Mouse (Mus musculus): ENCODE measurements around the gene Camta1. TPM values are rescaled to one million over a fixed set of nuclear protein-coding genes. Genes with fewer than 3 reads are reported as not detected.

Camta1 gene
- total and polyA plus RNA-seq, 2 experiments, result 2.7 to 6.1 TPM

- peaks cover 22% of the 10 kb centered on the region for H3K4me1 ChIP-seq (ENCODE audit: control insufficient read depth, insufficient read depth, low read length)
- 32% methylated on average over 7 of the region's 7 CpGs for WGBS
- TF ChIP-seq CTCF (IDR thresholded peaks at IDR 0.05; ENCODE audit: low read depth, low read length) (no peak), POLR2A (IDR thresholded peaks at IDR 0.05; ENCODE audit: extremely low read depth, insufficient read depth, low read length) (no peak)
- peak; percentile 80 for DNase-seq (ENCODE audit: extremely low read depth, low read depth, low spot score)
- H3K9ac ChIP-seq (ENCODE audit: low read depth, low read length), result no peak overlapping the region
- no peaks in the 10 kb centered on the region for H3K27me3 ChIP-seq (ENCODE audit: control insufficient read depth, insufficient read depth, low read length)
- H3K36me3 ChIP-seq (ENCODE audit: control insufficient read depth, insufficient read depth, low read length), result no peaks in the 10 kb centered on the region
- no peaks in the 10 kb centered on the region for H3K79me2 ChIP-seq (ENCODE audit: control insufficient read depth, insufficient read depth, low read length)
- H3K4me3 ChIP-seq (ENCODE audit: insufficient read depth, low read depth, low read length), result no peak overlapping the region
- no peak overlapping the region for H3K27ac ChIP-seq (replicated peaks; ENCODE audit: insufficient read depth, low read depth, low read length)
Measured at GRCm38 (mm10) chr4:151775441-151775840, 86.2 kb downstream of the Camta1 start.

GRCm38 (mm10) chr4:151773651-151774050 is 88.0 kb downstream of the Camta1 start:
- no peak for DNase-seq (ENCODE audit: extremely low read depth, low read depth, low spot score)
- Histone ChIP-seq H3K36me3 (ENCODE audit: control insufficient read depth, insufficient read depth, low read length) (no peaks in the 10 kb centered on the region), H3K9ac (ENCODE audit: low read depth, low read length) (no peak overlapping the region), H3K27me3 (ENCODE audit: control insufficient read depth, insufficient read depth, low read length) (no peaks in the 10 kb centered on the region), H3K4me1 (ENCODE audit: control insufficient read depth, insufficient read depth, low read length) (peaks cover 18% of the 10 kb centered on the region), H3K79me2 (ENCODE audit: control insufficient read depth, insufficient read depth, low read length) (no peaks in the 10 kb centered on the region), H3K4me3 (ENCODE audit: insufficient read depth, low read depth, low read length) (no peak overlapping the region), H3K27ac (replicated peaks; ENCODE audit: insufficient read depth, low read depth, low read length) (no peak overlapping the region)
- TF ChIP-seq CTCF (IDR thresholded peaks at IDR 0.05; ENCODE audit: low read depth, low read length) (no peak), POLR2A (IDR thresholded peaks at IDR 0.05; ENCODE audit: extremely low read depth, insufficient read depth, low read length) (no peak)
- 88% methylated on average over 3 of the region's 3 CpGs for WGBS

- TF ChIP-seq CTCF (IDR thresholded peaks at IDR 0.05; ENCODE audit: low read depth, low read length) (no peak), POLR2A (IDR thresholded peaks at IDR 0.05; ENCODE audit: extremely low read depth, insufficient read depth, low read length) (no peak)
- Histone ChIP-seq H3K27me3 (ENCODE audit: control insufficient read depth, insufficient read depth, low read length) (no peaks in the 10 kb centered on the region), H3K9ac (ENCODE audit: low read depth, low read length) (no peak overlapping the region), H3K36me3 (ENCODE audit: control insufficient read depth, insufficient read depth, low read length) (no peaks in the 10 kb centered on the region), H3K4me1 (ENCODE audit: control insufficient read depth, insufficient read depth, low read length) (peaks cover 14% of the 10 kb centered on the region), H3K4me3 (ENCODE audit: insufficient read depth, low read depth, low read length) (no peak overlapping the region), H3K79me2 (ENCODE audit: control insufficient read depth, insufficient read depth, low read length) (no peaks in the 10 kb centered on the region), H3K27ac (replicated peaks; ENCODE audit: insufficient read depth, low read depth, low read length) (no peak overlapping the region)
- no peak for DNase-seq (ENCODE audit: extremely low read depth, low read depth, low spot score)
- 82% methylated on average over 5 of the region's 5 CpGs for WGBS
Measured at GRCm38 (mm10) chr4:151773007-151773406, 88.7 kb downstream of the Camta1 start.

GRCm38 (mm10) chr4:151770697-151771096 is 91.0 kb downstream of the Camta1 start:
- 60% methylated on average over 5 of the region's 5 CpGs for WGBS
- TF ChIP-seq CTCF (IDR thresholded peaks at IDR 0.05; ENCODE audit: low read depth, low read length), result no peak
- TF ChIP-seq POLR2A (IDR thresholded peaks at IDR 0.05; ENCODE audit: extremely low read depth, insufficient read depth, low read length), result no peak
- no peak for DNase-seq (ENCODE audit: extremely low read depth, low read depth, low spot score)

GRCm38 (mm10) chr4:151767786-151768185 is 93.9 kb downstream of the Camta1 start:
- H3K27me3 ChIP-seq (ENCODE audit: control insufficient read depth, insufficient read depth, low read length), result no peaks in the 10 kb centered on the region
- TF ChIP-seq POLR2A (IDR thresholded peaks at IDR 0.05; ENCODE audit: extremely low read depth, insufficient read depth, low read length) (no peak), CTCF (IDR thresholded peaks at IDR 0.05; ENCODE audit: low read depth, low read length) (no peak)
- no peak overlapping the region for H3K4me3 ChIP-seq (ENCODE audit: insufficient read depth, low read depth, low read length)
- H3K4me1 ChIP-seq (ENCODE audit: control insufficient read depth, insufficient read depth, low read length), result no peaks in the 10 kb centered on the region
- WGBS, result 88% methylated on average over 4 of the region's 4 CpGs
- no peaks in the 10 kb centered on the region for H3K36me3 ChIP-seq (ENCODE audit: control insufficient read depth, insufficient read depth, low read length)
- no peak for DNase-seq (ENCODE audit: extremely low read depth, low read depth, low spot score)
- no peak overlapping the region for H3K9ac ChIP-seq (ENCODE audit: low read depth, low read length)
- H3K79me2 ChIP-seq (ENCODE audit: control insufficient read depth, insufficient read depth, low read length), result no peaks in the 10 kb centered on the region
- H3K27ac ChIP-seq (replicated peaks; ENCODE audit: insufficient read depth, low read depth, low read length), result no peak overlapping the region

More at GRCm38 (mm10) chr4:151770697-151771096, 91.0 kb downstream of the Camta1 start:
- H3K9ac ChIP-seq (ENCODE audit: low read depth, low read length), result no peak overlapping the region
- peaks cover 5% of the 10 kb centered on the region for H3K4me1 ChIP-seq (ENCODE audit: control insufficient read depth, insufficient read depth, low read length)
- H3K36me3 ChIP-seq (ENCODE audit: control insufficient read depth, insufficient read depth, low read length), result no peaks in the 10 kb centered on the region
- H3K27ac ChIP-seq (replicated peaks; ENCODE audit: insufficient read depth, low read depth, low read length), result no peak overlapping the region
- H3K79me2 ChIP-seq (ENCODE audit: control insufficient read depth, insufficient read depth, low read length), result no peaks in the 10 kb centered on the region
- H3K27me3 ChIP-seq (ENCODE audit: control insufficient read depth, insufficient read depth, low read length), result no peaks in the 10 kb centered on the region
- H3K4me3 ChIP-seq (ENCODE audit: insufficient read depth, low read depth, low read length), result no peak overlapping the region

- Histone ChIP-seq H3K36me3 (ENCODE audit: control insufficient read depth, insufficient read depth, low read length) (no peaks in the 10 kb centered on the region), H3K79me2 (ENCODE audit: control insufficient read depth, insufficient read depth, low read length) (no peaks in the 10 kb centered on the region), H3K27ac (replicated peaks; ENCODE audit: insufficient read depth, low read depth, low read length) (no peak overlapping the region), H3K9ac (ENCODE audit: low read depth, low read length) (no peak overlapping the region), H3K27me3 (ENCODE audit: control insufficient read depth, insufficient read depth, low read length) (no peaks in the 10 kb centered on the region), H3K4me1 (ENCODE audit: control insufficient read depth, insufficient read depth, low read length) (no peaks in the 10 kb centered on the region), H3K4me3 (ENCODE audit: insufficient read depth, low read depth, low read length) (no peak overlapping the region)
- TF ChIP-seq CTCF (IDR thresholded peaks at IDR 0.05; ENCODE audit: low read depth, low read length) (no peak), POLR2A (IDR thresholded peaks at IDR 0.05; ENCODE audit: extremely low read depth, insufficient read depth, low read length) (no peak)
- DNase-seq (ENCODE audit: extremely low read depth, low read depth, low spot score), result peak; percentile 55
- 46% methylated on average over 8 of the region's 8 CpGs for WGBS
Measured at GRCm38 (mm10) chr4:151767361-151767760, 94.3 kb downstream of the Camta1 start.

Measured in liver, adult 2 months (tissue).